Mouse (Mus musculus) ES-Bruce4 (cell line): ENCODE results near the gene Fh1.

Source experiments
- CTCF ChIP-seq: IDR thresholded peaks from one replicate; pipeline ENCODE4 v1.8.1; 2011; ENCODE audit warnings: low read depth, low read length
- EP300 ChIP-seq: IDR thresholded peaks from 2 replicates; pipeline ENCODE4 v1.6.1; 2011; ENCODE audit warnings: low read depth, low read length; ENCODE audit not compliant: insufficient read depth
- POLR2A ChIP-seq: IDR thresholded peaks from one replicate; pipeline ENCODE4 v1.8.1; 2011; ENCODE audit warnings: low read length; ENCODE audit not compliant: insufficient read depth

GRCm38 (mm10) chr1:175564321-175564720 lies 61.1 kb downstream of the Fh1 start:
- TF ChIP-seq CTCF: no peak
- no peak for TF ChIP-seq POLR2A
- TF ChIP-seq EP300: no peak
